Mouse (Mus musculus) MN1 (cell line): ENCODE measurements at regions not wholly inside any gene's neighbourhood (a gene's known extent, or its start where the extent isn't known, plus 50 kb on each side); places are given as distances from the start of the nearest gene placed in this dataset.

Experiments
- DNase-seq: peaks from one replicate; pipeline ENCODE4 v3.0.0-alpha.2; 2016; ENCODE audit warnings: low spot score

DNA sequence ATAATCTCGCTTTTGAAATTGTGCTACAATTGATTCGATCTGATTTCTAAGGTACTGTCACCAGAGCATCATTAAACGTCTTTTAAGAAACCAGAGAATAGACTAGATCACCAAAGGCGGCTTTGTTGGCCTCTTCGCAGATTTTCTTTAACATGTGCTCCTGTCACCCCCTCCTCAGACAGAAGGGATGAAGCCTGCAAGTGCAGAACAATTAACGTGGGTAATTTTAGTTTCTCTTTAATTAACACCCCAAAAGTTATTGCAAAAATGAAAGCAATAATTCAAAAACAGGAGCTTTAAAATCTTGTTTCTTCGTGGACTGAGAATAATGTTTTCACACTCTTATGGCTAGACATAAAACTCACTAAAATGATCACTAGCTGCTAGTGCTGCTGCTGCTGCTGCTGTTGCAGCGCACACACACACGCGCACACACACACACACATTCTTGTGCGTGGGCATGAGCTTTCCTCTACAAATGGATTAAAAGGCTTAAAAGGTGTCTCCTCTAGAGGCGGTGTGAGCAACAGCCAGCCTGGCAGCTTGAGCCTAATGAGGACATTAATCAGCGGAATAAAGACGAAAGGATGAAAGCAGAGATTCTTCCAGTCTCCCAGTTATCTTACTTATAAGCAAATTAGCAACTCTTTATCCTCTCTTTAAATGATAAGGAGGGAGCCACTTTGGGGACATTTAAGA lies 550.5 kb upstream of the Btbd3 start:
- no peak for DNase-seq

- DNase-seq = no peak
Observed at GRCm38 (mm10) chr2:137704948-137705723, 551.2 kb upstream of the Btbd3 start.

DNA sequence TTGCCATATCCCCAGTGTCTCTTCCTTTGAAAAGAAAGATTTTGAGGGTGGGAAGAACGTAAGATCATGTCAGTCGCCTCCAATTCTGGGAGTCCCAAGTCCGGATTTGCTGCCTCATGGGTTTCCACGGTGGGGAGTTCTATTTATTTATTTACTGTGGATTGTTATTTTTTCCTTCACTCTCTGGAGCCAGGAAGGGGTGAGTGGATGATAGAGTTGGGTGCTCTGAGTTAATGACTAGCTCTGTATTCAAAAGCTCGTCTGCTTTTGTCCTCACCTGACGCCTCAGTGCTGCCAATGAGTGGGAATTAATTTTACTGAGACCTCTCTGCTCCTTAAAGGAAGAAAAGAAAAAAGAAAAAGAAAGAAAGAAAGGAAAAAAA lies 551.8 kb upstream of the Btbd3 start:
- DNase-seq = no peak

GRCm38 (mm10) chr2:137704051-137704450 lies 552.3 kb upstream of the Btbd3 start:
- no peak for DNase-seq

DNA sequence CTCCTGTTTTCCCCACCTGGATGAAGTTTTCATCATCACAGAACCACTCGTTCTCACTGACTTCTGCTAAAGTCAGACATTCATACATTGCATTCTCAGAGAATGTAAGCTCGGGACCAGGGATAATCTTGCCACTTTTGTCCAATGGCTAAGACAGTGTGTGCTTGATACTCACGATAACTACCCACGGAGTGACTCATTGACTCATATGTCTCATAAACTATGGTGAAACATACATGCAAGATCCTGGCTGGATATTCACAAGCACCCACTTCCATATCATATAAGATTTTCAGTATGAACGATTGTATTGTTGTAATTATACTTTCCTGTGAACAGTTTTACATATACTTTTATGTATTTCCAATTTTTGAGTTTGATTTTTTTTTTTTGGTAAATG lies 560.5 kb upstream of the Btbd3 start:
- no peak for DNase-seq

DNA sequence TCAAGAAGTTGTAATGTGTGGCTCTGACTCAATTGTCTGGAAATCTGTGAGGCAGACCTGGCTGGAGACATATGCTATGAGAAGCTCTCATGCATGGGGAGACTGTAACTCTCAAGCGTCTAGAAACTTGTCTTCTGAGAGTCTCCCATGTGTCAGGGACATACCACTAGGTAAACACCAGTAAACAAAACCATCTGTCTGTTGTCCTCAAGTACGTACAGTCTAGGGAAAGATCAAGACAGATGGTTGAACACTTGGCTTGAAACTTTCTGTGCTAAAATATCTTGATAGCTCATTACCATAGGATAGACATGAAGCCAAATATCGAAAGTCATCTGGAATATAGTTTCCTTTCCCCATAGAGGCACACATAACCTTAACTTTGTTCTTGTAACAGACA lies 562.3 kb upstream of the Btbd3 start:
- DNase-seq = no peak

DNA sequence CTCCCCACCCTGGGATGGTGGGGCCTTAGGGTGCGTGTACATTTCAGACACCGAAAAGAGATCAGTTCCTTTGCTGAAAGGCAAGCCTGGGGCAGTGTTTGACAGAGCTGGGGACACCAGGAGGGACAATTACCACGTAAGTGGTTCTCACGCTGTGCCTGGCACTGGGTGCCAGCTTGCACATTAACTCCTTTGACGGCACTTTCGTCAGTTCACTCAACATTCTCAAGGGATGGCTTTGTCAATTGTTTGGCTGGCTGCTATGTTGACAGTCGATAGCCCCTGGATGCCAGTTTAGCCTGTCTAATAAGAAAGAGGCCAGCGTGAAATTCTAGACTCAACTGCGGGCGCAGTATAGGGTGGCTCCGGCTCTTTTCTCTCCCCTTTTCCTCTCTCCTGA lies 569.2 kb upstream of the Btbd3 start:
- DNase-seq = no peak

- no peak for DNase-seq
Observed at GRCm38 (mm10) chr2:137686735-137687134, 569.6 kb upstream of the Btbd3 start.

DNA sequence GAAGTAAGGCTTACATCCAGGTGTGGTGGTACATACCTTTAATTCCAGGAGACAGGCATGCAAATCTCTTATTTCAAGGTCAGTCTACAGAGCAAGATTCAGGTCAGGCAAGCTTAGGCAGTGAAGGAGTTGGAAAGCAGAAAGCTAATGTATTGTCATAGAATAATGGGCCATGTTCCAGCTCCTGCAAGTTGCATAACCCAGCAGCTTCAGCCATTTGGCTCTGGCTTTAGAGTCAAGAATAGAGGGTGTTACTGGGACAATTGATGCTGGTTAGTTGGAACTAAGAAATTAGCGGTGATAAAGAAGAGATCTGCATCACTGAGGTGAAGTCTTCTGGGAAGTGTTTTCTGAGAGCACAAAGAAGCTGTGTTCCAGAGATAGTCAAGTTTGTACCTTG lies 565.3 kb upstream of the Jag1 start:
- no peak for DNase-seq

DNA sequence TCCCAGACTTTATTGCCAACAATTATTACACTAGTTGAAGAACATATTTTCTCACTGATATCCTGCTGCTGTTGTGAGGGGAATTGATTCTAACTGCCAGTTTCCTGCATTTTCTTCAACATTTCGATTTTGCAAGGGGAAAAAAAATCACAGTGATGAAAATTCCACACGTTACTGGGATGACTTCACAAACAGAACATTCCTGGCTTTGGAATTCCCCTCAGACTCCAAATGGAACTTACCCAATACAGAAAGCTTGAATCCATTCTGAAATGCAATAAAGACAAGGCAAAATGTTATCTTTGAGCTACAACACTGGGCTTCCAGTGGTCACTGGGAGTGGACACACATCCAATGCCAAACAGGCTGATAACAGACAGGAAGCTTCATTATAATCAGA lies 546.7 kb upstream of the Jag1 start:
- no peak for DNase-seq

- DNase-seq = no peak
Observed at GRCm38 (mm10) chr2:137662216-137662615, 545.8 kb upstream of the Jag1 start.

- DNase-seq = no peak
Observed at GRCm38 (mm10) chr2:137660449-137660848, 544.0 kb upstream of the Jag1 start.

DNA sequence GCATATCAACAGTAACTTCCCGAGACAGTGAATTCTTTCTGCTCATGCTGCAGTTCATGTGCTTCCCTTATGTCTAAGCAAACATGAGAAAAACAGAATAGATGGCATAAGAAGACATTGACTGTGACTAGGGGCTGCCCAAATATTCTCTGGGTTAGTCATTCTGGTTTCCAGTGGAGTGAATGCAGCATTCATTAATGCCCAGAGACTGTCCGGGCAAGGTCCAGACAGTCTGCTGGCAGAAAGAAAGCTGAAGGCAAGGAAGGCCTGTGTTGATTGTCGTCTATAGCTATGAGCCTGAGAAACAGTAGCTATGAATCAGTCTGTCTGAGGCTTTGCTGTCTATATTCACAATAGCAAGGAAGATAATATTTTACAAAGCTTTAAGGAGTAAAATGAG lies 537.9 kb upstream of the Jag1 start:
- DNase-seq = no peak

GRCm38 (mm10) chr2:137644160-137644559 lies 527.7 kb upstream of the Jag1 start:
- DNase-seq = no peak

DNA sequence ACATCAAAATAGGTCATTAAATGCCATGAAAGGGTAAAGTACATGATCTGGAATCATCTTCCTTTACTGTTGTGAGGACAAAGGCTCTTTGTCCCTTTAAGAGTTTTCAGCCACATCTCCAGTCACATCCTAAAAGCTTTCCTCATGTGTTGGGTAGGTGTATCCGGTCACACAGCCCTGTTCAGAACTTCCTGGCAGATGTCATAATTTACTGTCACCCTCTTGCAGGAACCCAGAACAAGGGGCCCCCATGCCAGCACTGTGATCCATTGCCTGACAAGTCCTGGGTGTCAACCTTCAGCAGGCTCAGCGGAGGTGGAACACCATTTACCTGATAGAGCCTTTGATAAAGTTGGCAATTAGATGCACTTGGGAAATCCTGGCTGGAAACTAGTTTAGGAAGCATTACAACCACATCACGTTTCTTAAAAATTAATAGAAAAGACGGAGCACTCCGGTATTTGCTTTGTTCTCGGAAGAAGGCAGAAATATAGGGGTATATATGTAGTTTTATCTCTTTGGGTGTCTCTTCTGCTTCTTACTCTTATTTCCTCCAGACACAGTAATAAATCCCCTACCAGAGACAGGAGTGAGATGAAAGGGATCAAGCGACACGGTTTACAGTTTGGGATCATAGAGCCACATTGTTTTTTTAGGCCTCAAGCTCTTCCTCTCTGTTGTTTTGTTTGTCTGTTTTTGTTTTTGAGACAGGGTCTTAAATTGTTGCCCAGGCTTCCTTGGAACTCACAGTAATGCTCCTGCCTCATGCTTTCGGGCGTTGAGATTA lies 527.0 kb upstream of the Jag1 start:
- DNase-seq = no peak

- no peak for DNase-seq
Observed at GRCm38 (mm10) chr2:137635019-137635621, 518.7 kb upstream of the Jag1 start.

DNA sequence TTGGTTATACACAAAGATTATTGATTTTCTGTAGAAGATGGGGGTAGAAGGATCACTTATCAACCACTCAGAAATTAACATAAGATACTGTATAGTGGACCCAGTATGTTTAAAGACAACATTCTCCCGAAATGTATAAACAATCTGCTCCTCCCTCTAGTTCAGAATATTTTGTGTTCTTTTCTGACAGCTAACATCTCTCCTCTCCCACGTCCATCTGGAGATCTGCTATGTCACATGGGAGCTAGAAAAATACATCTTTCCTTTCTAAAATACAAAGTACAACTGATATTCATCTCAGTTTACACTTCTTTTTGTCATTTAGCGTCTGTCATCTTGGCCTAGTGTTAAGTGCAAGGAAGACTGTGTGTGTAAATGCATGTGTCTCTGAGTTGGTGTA lies 500.2 kb upstream of the Jag1 start:
- no peak for DNase-seq

GRCm38 (mm10) chr2:137613791-137614190 lies 497.3 kb upstream of the Jag1 start:
- DNase-seq = no peak

DNA sequence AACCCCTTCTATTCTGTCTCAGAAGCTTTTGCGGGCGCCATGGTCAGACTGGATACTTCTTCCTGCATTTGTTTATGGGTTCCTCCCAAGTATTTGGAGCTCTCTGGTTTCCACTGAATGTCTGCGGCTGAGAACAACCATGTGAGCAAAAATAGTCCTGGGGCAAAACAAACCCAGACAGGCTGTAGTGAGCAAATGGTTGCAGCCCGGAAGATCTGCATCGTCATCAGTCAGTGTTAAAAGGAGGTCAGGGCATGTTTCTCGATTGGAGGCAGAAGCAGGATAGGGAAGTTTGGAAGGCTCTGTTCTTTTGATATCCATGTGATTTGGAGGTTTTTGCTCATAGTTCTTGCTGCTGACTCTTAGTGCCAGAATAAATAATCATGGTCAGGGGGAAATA lies 492.1 kb upstream of the Jag1 start:
- DNase-seq = no peak

DNA sequence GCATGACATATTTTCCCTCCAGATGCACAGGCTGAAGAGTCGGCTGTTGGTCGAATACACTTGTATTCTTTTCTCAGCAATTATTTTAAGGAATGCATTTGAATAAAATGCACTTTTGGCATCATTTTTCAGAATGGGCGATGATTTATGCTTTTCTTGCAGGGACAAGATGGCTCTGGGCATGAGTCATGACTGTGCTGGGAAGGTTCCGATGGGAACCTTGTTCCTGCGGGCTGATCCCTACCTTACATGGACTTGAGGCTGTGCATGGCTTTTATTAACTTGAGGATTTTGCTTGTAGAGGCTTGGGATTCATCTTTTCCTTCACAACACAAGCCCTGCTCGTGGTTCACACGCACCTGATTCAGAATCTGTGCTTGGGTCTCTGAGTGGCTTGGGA lies 481.7 kb upstream of the Jag1 start:
- DNase-seq = no peak

DNA sequence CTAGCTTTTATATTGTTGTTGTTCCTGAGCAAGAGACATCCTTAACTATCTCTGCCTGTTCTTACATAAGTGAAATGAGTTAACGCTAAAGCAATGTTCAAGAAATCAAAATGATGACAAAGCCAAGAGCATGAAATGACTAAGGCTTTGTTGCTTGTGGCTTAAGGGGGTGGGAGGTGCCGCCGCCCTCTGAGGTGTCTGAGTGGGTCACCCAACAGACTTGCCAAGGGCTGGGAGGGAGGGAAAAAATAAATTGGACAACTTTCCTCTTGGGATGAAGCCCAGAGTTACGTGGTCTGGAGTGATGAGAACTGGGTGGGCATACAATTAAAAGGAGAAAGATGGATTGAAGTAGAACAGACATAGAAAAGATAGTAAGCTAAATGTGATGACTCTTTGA lies 478.1 kb upstream of the Jag1 start:
- no peak for DNase-seq

GRCm38 (mm10) chr2:137591551-137591950 lies 475.1 kb upstream of the Jag1 start:
- no peak for DNase-seq

- no peak for DNase-seq
Observed at GRCm38 (mm10) chr2:137581491-137581890, 465.0 kb upstream of the Jag1 start.
